Mouse (Mus musculus): ENCODE data around the gene Ss18l2. TPM values are rescaled to one million over a fixed set of nuclear protein-coding genes. Genes with fewer than 3 reads are reported as not detected.

Ss18l2 gene
- total RNA-seq, 2 experiments from 2014 or later: 80.2 to 85.8 TPM

DNA sequence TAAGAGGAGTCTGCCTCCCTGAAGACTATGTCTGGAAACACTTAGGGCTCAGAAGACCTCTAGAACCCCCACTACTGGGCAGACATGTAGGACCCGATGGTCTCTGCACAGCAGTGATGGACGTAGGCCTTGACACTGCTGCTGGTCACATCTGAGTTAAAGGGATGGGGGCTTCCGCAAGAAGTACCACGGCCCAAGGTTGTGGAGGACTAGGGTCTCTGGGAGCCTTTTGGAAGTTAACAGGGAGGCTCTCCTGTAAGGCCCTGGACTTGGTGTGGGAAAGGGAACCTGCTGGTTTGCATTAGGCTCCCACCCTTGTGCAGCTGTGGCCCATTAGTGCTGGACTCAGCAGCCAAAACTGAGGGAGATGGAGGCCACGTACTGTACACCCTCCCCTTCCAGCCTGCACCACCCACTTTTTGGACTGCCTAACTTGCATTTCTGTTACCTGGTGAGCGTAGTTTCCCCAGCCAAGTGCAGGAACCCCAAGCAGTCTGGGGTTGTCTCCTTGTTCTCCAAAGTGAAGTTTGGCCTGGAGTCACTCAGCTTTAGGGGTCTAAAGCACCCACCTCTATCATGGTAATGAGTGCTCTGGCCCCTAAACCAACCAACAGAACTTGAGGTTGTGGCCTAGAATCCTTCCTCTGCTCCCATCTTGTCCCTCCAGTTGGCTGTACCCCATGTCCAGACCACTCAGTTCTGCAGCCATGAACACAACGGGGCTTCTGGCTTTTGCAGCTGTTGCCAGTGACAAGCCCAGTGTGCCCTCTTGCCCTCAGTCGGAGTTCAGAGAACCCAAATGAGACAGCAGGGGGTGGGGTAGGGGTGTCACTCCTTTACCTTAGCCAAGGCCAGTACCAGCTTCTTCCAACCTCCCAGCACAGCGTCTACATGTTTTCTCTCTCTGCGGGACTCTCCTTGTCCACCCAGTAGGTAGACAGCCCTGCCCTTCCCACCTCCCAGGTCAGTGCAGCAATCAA is 48.0 kb downstream of the Ss18l2 start:
- peak; percentile 47 for DNase-seq

- DNase-seq: peak; percentile 77
Observed at GRCm38 (mm10) chr9:121759091-121760081, 49.3 kb downstream of the Ss18l2 start, which contains the start of gene Zfp651. Gene Zfp651, plus strand, starts transcription at chr9:121759330.

GRCm38 (mm10) chr9:121760271-121761090 is 50.4 kb downstream of the Ss18l2 start:
- peak; percentile 86 for DNase-seq

GRCm38 (mm10) chr9:121761091-121761665 is 51.0 kb downstream of the Ss18l2 start:
- DNase-seq: no peak

GRCm38 (mm10) chr9:121761787-121762186 is 51.7 kb downstream of the Ss18l2 start:
- no peak for DNase-seq

- DNase-seq: no peak
Observed at GRCm38 (mm10) chr9:121762248-121762647, 52.1 kb downstream of the Ss18l2 start.

DNA sequence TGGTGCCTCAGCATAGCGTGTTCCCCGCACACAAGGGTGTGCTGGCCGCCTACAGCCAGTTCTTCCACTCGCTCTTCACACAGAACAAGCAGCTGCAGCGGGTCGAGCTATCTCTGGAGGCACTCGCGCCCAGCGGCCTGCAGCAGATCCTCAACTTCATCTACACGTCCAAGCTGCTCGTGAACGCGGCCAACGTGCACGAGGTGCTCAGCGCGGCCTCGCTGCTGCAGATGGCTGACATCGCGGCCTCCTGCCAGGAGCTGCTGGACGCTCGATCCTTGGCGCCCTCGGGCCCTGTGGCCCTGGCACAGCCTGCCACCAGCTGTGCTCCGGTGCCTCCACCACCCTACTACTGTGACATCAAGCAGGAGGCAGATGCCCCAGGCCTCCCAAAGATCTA is 52.6 kb downstream of the Ss18l2 start:
- DNase-seq: peak; percentile 54

Other genes starting within 250 kb of the Ss18l2 start
- gene Cck, start 214.6 kb upstream of the Ss18l2 start, total RNA-seq (2021): 1 to 10 TPM; 3.4 to 3.5 TPM
- under 1 TPM in 1 of 2 experiments, not detected in 1; 0.81 TPM for gene Lyzl4, start 68.2 kb upstream of the Ss18l2 start, total RNA-seq (2021)
- gene Vipr1, start 67.6 kb upstream of the Ss18l2 start, total RNA-seq (2021): under 1 TPM; 0.61 to 0.99 TPM
- gene Sec22c, start 4.8 kb upstream of the Ss18l2 start, total RNA-seq (2021): 1 to 10 TPM; 4.7 to 5.5 TPM
- gene Nktr, start 8.8 kb downstream of the Ss18l2 start, total RNA-seq (2021): 10 to 100 TPM; 36.5 to 57.9 TPM
- 10 to 100 TPM; 72.2 to 76.5 TPM for gene Zfp651, start 49.0 kb downstream of the Ss18l2 start, total RNA-seq (2021)
- 100 to 1,000 TPM; 113 to 118 TPM for gene Klhl40, start 67.3 kb downstream of the Ss18l2 start, total RNA-seq (2021)
- 100 to 1,000 TPM; 256 to 285 TPM for gene Hhatl, start 82.2 kb downstream of the Ss18l2 start, total RNA-seq (2021)
- under 1 TPM; 0.79 to 0.85 TPM for gene Ccdc13, start 129.1 kb downstream of the Ss18l2 start, total RNA-seq (2021)
- 10 to 100 TPM; 75.4 to 98.1 TPM for gene Higd1a, start 148.0 kb downstream of the Ss18l2 start, total RNA-seq (2021)
- 1 to 10 TPM; 1.6 to 2.2 TPM for gene Ackr2, start 188.0 kb downstream of the Ss18l2 start, total RNA-seq (2021)
- not detected for gene Cyp8b1, start 206.0 kb downstream of the Ss18l2 start, total RNA-seq (2021)
- 1 to 10 TPM; 6.4 to 7.8 TPM for gene Fam198a, start 240.7 kb downstream of the Ss18l2 start, total RNA-seq (2021)

All from gastrocnemius, postnatal 10 days (tissue).